Mouse (Mus musculus) kidney, postnatal 25 days (tissue): ENCODE measurements around the gene Rpl35a.
A peak's percentile ranks its signal among the peaks of the same experiment; 100 is the strongest.
"Not testable (repeated sequence)": the region's sequence is repeated elsewhere in the genome, so short reads cannot be mapped to it uniquely, and the experiment has no call there.

Source experiments
- DNase-seq, 2 experiments: peaks; one replicate each; pipeline ENCODE4 v3.0.0; 2021; ENCODE audit warnings: mixed read lengths in 2 of 2

Rpl35a gene

DNA sequence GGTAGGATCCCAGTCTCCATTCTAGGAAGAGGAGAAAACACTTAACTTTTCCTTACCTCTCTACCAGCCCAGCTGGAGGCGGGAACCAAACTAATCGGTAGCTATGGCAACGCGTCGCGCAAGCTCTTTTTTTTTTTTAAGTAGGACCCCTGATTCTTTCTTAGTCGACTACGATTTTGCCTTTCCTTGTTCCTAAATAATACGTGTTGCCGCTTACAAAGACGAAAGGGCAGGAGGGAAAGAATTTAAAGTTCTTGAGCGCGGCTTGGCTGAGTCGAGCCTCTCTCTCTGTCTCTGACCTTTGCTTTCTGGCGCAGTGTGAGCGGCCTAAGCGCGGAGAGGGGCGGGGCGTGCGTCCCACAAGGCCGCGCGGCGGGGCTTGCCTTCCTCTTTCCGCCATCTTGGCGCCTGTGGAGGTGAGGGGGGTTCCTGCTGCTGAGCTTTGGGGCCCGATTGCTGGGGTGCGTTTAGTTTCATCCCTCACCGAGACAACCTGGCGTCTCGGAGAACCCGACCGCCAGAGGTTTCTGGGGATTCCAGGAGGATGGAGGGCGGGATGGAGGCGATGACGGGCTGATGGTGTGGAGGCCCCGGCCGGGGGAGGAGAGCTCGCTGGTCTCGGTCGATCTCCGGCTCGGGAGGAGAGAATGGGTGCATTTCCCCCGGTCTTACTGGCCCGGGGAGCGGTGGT lies at the start of gene Rpl35a, which contains the start of gene Iqcg:
Gene Rpl35a (plus strand): TSS at position 359 of the 691 bp plus-strand sequence.
Gene Iqcg (minus strand): TSS at position 124 of the 691 bp plus-strand sequence.
- DNase-seq = peak; percentile 92 to 94

DNA sequence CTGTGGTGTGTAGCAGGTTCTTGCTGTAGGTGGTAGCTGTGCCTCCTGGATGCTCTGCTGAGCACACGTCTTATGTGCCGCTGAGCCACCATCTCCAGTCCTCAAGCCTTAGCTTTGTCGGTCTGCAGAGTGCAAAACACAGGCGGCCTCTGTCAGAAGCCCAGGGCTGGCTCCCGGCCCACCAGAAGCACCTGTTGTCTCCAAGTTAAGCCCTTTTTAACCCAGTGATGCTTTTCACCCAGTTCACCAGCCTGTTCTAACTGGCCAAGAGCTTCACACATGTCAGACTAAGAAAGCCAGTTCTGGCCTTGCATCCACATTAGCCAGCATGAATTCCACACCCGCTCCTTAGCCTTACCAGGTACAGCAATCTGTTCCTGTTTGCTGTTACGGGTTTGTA lies 49.4 kb upstream of the Rpl35a start:
- DNase-seq = no peak

DNA sequence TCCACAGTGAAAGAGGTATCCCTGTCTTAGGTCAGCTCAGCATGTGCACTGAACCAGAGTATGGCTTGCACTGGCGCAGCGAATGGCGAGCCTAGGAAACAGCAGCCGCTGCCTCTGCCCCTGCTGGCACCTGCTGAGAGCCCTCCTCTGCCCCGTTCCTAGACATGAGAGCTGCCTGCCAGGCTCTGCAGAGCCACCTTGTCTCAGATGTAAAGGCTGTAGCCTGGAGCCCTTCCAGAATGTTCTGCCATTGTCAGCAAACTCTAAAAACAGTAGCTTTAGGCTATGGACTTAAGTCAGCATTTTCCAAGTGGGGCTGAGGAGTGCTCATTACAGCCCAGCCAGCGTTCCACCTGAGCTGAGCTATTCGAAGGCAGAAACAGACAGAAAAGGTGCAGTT lies 48.8 kb upstream of the Rpl35a start:
- peak; percentile 62 to 78 for DNase-seq

DNA sequence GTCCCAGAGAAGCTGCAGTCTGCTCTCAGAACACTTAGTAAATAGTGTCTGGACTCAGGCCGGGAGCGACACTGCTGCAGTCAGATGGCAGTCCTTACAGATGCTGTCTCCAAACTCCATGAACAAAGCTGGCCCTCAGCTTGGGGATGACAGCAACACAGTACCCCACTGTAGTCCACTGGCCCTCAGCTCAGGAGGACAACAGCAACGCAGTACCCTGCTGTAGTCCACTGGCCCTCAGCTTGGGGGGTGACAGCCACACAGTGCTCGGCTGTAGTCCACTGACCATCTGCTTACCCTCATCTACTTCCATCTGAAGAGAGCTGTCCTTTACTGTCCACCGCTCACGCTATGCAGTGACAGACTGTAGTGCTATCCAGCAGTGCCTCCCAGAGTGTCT lies 46.1 kb upstream of the Rpl35a start:
- no peak for DNase-seq

DNA sequence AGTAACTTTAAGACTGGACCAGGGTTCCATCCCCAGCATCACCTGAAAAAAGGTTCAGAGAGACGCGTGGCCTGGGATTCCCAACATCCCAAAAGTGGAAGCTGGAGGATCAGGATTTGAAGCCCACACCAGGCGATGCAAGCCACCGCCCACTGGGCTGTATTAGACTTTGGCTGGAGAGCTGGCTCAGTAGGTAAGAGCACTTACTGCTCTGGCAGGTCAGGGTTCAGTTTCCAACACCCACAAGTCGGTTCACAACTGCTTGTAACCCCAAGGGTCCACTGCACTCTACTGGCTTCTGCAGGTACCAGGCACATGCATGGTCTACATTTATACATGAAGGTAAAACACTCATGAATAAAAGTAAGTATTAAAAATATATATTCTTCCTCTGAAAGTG lies 42.5 kb upstream of the Rpl35a start:
- peak; percentile 39 to 69 for DNase-seq

DNA sequence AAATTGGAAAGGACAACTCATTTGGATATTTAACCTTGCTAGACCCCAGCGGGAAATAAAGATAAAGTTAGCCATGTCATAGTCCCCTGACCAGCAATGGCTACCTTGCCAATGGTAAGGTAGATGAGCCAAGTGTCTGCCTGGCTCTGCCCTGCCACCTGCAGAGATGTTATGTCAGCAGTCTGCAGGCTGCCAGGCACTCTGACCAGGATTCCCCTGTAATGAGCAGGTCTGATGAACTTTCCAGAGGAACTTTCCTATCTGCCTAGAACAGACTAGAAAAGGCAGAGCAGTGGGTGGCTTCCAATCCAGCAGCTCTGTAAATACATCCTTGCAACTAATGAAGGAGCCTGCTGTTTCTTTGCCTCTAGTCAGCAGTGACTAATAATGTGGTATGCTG lies 41.3 kb upstream of the Rpl35a start:
- DNase-seq = peak; percentile 48 to 82

DNA sequence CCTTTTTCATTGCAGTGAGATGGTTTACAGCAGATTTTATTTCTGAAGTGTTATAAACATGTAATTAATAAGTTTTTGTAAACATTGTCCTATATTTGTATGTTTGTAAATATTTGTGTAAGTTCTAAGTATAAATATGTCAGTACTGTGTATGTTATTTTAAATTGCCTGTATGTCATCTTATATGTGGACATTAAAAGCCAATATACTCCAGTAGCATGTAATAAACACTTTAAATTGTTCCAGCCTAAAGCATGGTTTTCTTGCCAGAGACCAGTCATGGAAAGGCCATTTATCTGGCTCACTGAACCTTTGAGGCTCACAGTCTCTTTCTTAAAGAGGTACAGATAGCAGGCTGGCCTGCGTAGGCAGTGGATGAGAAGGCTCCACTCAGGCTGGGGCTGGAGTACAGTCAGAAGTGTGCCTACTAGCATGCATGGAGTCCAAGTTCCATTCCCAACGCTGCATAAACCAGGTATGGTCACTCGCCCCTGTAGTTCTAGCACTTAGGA lies 40.8 kb upstream of the Rpl35a start:
- no peak for DNase-seq

DNA sequence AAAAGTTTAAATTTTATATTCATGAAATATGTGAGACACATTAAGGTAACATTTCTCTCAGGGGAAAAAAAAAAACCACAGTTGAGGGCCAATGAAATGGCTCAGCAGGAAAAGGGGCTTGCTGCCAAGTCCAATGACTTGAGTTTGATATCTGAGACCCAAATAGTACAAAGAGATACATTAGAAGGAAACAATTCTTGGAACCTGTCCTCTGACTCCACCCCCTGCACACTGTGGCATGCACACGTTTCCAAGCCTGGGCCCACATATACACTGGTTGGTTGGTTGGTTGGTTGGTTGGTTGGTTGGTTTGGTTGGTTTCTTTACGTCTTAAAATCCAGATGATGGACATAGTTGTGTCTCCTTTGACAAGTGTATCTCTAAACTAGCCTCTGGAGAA lies 40.3 kb upstream of the Rpl35a start:
- DNase-seq = no peak

DNA sequence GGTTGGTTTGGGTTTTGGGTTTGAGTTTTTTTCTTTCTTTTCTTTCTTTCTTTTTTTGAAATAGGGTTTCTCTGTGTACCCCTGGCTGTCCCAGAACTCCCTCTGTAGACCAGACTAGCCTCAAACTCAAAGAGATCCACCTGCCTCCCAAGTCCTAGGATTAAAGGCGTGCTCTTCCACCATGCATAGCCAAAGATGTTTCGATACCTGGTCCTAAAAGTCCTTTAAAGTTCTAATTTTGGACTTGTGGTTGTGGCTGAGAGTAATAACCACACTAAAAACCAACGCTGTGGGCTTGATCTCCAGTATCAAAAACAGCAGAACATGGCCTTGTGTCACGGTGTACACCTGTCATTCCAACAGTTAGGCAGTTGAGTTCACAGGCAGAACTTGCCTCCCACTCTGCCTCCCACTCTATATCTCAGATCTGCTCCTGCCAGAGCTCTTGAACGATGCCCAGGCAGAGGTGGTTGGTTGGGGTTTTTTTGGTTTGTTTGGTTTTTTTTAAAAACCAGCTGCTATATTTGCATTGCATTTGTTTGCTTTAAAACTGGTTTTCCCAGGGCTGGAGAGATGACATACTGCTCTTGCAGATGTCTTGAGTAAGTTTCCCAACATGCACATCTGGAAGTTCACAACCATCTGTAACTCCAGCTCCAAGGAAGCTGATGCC lies 38.4 kb upstream of the Rpl35a start:
- no peak for DNase-seq

DNA sequence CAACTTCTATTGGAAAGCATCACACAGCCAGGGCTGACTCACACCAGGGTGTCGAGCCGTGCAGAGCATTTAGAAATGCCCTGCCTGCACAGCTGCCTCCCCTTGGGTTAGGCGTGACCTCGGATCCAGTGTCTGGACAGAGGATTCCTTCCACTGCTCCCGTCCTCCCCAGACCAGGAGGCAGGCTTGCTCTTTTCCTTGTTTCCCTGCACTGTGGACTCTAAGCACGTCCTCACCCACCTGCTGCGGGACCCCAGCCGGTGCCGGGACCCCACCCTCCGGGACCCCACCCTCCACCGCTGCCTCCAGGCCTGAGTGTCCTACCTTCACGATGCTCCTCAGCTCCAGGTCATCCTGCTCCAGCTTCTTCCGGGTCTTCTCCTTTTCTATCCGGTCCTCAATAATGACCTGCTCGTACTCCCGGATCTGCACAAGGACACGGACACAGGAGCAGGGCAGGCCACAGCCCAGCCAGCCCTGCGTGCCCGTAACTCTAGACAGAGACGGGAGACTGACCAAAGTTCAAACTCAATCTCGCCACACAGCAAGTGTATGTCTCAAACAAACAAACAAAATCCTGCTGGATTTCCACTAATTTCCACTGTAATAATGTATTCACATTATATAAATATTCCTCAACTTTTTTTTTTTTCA lies 37.0 kb upstream of the Rpl35a start:
- DNase-seq = peak; percentile 58 to 86

DNA sequence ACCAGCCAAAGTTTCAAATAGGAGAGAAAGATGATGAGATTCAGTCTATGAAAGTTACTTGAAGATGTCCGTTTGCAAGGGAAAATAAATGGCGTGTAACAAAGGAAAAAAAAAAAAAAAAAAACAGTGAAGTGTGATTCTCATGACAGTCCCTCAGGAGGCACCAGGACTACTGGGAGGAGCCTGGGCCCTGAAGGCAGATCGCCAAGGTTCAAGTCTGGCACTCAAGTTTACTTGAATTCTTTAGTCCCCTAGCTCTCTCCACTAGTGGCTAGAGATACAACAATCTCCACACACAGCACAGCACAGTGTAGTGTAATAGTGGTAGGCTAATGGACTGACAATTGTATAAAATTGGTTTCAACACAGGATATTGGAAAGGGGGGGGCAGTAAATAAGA lies 34.9 kb upstream of the Rpl35a start:
- peak; percentile 46 to 62 for DNase-seq

DNA sequence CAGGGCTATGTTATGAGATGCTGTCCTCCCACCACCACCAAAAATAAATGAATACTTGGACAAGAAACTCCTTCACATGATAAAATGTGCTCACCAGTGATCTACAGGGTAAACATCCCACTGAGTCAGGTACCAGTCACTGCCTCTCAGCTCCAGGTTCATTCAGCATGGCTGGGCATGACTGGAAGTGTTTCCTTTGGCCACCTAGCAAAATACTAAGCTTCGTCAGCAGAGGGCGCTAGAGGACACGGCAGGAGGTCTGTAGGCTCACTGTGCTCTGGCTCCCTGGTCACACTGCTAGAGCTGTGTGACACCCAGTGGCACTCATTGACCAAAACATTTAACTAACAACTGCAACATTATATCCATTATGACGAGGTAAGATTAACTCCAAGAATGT lies 32.5 kb upstream of the Rpl35a start:
- DNase-seq = peak; percentile 90 to 93

DNA sequence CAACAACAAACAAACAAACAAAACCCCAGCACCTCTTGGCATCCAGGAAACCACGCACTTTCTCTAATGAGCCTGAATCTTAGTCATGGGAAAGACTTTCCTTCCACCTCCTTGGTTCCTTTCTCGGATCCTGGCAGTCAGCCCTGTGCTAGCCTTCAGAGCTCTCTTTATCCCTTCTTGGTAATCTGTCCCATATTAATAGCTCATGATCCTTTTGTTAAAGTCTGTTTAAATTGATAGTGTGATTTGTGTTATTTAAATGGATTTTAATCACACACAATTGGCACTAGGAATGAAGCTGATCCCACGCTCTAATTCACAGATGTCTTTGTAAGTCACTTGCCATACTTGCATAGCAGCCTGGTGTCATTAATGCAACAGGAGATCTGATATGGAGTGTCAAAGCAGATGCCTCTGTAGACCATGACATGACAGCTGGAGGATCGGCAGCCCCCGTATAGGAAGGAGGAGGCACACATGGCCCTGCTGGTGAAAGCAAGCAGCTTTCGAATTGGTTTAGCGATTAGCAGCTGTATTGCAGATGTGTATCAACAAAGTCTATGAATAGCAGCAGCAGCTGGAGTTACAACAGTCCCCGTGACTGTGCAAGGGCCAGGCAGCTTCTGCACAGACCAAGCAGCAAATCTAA lies 31.7 kb upstream of the Rpl35a start:
- no peak for DNase-seq

DNA sequence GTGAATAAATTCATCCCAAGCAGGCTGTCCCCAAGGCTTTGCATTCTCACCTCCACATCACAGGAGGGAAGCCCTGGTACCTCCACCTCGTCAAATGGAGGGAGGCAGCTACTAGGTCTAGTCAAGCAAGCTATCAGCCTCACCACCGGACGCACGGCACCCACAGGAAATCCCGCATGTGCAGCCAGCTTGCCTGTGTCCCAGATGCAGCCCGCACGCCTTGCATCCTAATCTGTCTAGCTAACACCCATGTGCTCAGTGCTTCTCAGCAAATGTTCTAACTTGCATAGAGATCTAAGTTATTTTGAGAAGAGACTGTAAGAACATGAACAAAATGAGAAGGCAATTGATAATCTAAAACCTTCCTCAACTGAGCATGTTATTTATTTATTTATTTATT lies 29.9 kb upstream of the Rpl35a start:
- DNase-seq = no peak

DNA sequence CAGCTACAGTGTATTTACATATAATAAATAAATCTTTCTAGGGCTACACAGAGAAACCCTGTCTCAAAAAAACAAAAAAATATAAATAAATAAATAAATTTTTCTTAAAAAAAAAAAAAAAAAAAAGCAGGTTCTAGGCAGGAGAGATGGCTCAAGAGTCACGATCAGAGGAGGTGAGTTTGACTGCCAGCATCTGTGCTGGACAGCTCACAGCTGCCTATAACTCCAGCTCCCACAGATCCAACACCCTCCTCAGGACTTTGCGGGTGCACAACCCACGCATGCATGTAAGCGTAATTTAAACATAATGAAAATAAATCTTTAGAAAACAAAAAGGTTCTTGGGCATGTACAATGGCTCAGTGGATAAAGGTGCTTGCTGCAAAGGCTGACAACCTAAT lies 20.2 kb upstream of the Rpl35a start:
- DNase-seq = no peak

DNA sequence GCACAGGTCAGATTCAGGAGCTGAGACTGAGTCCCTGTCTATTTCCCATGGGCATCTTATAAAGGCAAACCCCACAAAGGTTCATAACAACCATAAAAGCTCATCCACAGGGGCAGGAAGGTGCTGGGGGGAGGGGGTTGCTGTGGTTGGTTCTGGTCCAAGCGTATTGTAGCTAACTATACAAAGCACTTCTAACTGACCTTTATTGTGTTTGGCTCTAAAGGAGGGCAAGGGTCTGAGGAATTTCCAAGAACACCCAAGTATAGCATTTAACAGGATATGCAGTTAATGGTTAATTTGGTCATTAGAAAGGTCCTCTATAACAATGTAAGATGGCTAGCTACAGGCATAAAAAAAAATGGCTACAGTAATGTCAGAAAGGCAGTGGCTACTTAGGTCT lies 13.6 kb upstream of the Rpl35a start:
- no peak for DNase-seq

DNA sequence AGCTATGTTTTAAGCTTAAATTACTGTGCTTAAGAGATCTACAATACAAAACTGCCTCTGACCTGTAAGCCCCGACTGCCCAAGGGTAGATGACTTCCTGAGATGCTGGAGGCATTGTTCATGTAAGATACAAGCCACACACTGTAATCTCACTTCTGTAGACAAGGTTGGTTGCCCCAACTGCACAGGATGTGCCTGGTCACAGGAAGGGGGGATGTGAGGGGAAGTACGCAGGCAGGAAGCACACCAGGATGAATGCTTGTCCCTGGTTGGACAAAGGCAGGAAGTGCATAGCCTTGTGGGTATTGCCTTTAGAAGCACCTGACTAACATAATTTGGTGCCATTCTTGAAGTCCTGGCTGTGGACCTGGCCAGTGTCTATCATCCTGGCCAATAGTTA lies 13.0 kb upstream of the Rpl35a start:
- DNase-seq = no peak

DNA sequence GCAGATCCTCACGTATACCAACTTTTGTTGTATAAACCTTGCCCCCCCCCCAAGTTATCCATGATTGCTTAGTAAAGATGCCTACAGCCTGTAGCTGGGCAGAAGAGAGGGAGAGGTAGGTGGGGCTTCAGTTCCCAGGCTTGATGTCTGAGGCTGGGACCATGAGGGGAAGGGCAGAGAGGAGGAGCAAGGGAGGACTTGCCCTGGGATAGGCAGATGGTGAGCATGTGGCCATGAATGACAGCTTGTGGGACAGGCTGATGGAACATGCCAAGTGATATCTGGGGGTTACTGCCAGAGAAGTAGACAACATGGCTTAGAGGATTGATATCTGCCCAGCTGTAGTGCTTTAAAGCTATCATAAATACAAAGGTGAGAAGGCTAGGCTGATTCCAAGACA lies 8.2 kb upstream of the Rpl35a start:
- DNase-seq = no peak

DNA sequence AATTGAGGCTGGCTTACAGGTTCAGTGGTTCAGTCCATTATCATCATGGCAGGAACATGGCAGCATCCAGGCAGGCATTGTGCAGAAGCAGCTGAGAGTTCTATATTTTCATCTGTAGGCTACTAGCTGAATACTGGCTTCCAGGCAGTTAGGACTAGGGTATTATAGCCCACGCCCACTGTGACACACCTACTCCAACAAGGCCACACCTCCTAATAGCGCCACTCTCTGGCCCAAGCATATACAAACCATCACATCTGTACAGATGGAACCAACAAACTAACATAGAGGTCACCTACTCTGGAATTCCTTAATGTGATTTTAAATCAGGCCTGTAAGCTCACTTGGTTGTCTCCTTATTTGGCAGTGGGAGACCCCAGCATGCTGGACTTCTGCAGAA lies 7.6 kb upstream of the Rpl35a start:
- DNase-seq = no peak

DNA sequence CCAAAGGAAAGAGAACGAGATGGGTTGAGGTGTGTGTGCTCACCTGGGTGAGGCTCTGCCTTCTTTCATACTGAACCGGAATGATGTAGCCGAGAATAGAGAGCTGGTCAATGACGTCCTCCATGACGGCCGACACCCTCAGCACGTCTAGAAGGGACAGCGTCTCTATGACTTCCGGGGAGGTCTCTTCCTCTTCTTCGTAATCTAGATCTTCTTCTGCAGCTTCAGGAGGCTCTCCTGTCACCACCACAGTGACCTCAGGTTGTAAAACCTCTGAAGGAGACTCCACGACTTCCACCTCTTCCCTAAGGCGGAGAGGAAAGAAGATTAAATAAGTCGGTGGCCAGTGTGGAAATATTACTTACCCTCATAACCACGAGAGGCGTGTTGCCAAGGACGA lies 6.4 kb upstream of the Rpl35a start:
- no peak for DNase-seq

DNA sequence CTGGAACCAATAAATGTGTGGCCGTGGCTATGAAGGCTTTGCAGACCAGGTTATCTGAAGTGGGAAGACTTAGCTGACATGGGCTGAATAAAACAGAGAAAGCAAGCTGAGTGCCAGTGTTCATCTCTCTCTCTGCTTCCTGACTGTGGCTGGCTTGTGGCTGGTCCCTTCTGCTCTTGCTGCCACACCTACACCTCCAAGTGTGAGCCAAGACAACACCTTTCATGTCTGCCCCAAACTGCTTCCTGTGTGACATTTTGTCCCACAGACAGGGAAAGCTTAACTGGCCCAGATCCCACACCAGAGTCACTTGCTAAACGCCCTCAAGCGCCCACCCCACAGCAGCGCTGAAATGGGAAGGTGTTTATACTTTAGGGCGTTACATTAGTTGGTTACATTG lies 3.1 kb upstream of the Rpl35a start:
- no peak for DNase-seq

DNA sequence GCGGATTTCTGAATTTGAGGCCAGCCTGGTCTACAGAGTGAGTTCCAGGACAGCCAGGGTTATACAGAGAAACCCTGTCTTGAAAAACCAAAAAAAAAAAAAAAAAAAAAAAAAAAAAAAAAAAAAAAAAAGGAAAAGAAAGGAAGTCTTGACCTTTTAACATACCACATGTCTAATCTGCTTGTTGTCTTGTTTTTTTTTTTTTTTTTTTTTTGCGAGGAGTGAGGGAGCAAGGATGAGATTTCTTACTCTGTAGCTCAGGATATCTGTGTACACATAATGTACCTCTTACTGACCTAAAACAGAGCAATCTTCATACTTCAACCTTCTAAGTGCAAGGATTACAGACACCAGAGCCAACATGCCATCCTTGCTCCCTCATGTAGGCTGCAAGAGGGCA lies 1.3 kb upstream of the Rpl35a start:
- DNase-seq = not testable (repeated sequence)

DNA sequence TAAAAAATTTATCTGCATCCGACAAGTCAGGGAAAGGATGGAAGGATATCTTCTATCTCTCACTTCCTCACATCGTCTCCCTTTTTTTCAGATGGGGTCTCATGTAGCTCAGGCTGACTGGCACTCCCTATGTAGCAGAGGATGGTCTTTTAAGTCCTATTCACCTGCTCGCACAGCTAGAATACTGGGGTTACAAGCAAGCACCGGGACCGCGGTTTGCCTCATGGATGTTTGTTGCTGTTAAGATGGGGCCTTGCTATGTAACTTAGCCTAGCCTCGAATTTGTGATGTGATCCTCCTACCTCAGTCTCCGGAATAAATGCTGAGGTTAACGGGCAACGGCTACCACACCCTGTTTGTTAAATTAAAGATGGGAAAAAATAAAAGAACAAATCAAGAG lies 598 bp upstream of the Rpl35a start:
- no peak for DNase-seq
